Mouse (Mus musculus) heart, embryonic 10.5 days (tissue): ENCODE measurements at regions not wholly inside any gene's neighbourhood (a gene's known extent, or its start where the extent isn't known, plus 50 kb on each side); places are given as distances from the start of the nearest gene placed in this dataset.

Source experiments
- DNase-seq: peaks from one replicate; pipeline ENCODE4 v3.0.0-alpha.2; 2017; ENCODE audit warnings: low spot score
- H3K27ac ChIP-seq: fragments of 300-500 bp; sonication (generic); 2 replicates; pipeline ENCODE4 v1.5.1; 2016; ENCODE audit warnings: mild to moderate bottlenecking
- H3K27me3 ChIP-seq: fragments of 300-500 bp; sonication (generic); 2 replicates; pipeline ENCODE4 v1.6.1; 2016; ENCODE audit warnings: mild to moderate bottlenecking; ENCODE audit not compliant: poor library complexity, insufficient read depth, severe bottlenecking
- H3K36me3 ChIP-seq: fragments of 300-500 bp; sonication (generic); 2 replicates; pipeline ENCODE4 v1.6.1; 2016; ENCODE audit warnings: mild to moderate bottlenecking, moderate library complexity
- H3K4me1 ChIP-seq: fragments of 300-500 bp; sonication (generic); 2 replicates; pipeline ENCODE4 v1.6.1; 2016; ENCODE audit warnings: mild to moderate bottlenecking
- H3K4me3 ChIP-seq: fragments of 300-500 bp; sonication (generic); 2 replicates; pipeline ENCODE4 v1.5.1; 2016; ENCODE audit warnings: mild to moderate bottlenecking, moderate library complexity
- H3K9me3 ChIP-seq: fragments of 300-500 bp; sonication (generic); 2 replicates; pipeline ENCODE4 v1.6.1; 2016; ENCODE audit warnings: mild to moderate bottlenecking, moderate library complexity
- WGBS: fragments of 180-500 bp; shearing (Covaris S2); methylation state at CpG from one replicate; pipeline ENCODE4 v1.1.7; 2016; 5-methylcytosine and 5-hydroxymethylcytosine counted together

GRCm38 (mm10) chr7:95720083-95720482 lies 451.0 kb upstream of the Tenm4 start:
- DNase-seq = no peak
- no peaks in the 10 kb centered on the region for H3K9me3 ChIP-seq
- no peaks in the 10 kb centered on the region for H3K4me1 ChIP-seq
- no peak overlapping the region for H3K27ac ChIP-seq
- no peaks in the 10 kb centered on the region for H3K27me3 ChIP-seq
- H3K4me3 ChIP-seq = no peak overlapping the region
- H3K36me3 ChIP-seq = no peaks in the 10 kb centered on the region

- Histone ChIP-seq H3K4me3 (no peak overlapping the region), H3K27ac (no peak overlapping the region), H3K27me3 (no peaks in the 10 kb centered on the region), H3K36me3 (no peaks in the 10 kb centered on the region), H3K9me3 (no peaks in the 10 kb centered on the region), H3K4me1 (no peaks in the 10 kb centered on the region)
- WGBS = 69% methylated on average over 2 of the region's 2 CpGs
- no peak for DNase-seq
Observed at GRCm38 (mm10) chr7:95725716-95726487, 445.1 kb upstream of the Tenm4 start.

- Histone ChIP-seq H3K4me1 (no peaks in the 10 kb centered on the region), H3K9me3 (no peaks in the 10 kb centered on the region), H3K27ac (no peak overlapping the region), H3K27me3 (no peaks in the 10 kb centered on the region), H3K4me3 (no peak overlapping the region), H3K36me3 (no peaks in the 10 kb centered on the region)
- DNase-seq = no peak
- 88% methylated on average over 1 of the region's 1 CpGs for WGBS
Observed at GRCm38 (mm10) chr7:95733807-95734206, 437.2 kb upstream of the Tenm4 start.

GRCm38 (mm10) chr7:95734587-95734986 lies 436.5 kb upstream of the Tenm4 start:
- DNase-seq = no peak
- no peak overlapping the region for H3K27ac ChIP-seq
- no peaks in the 10 kb centered on the region for H3K27me3 ChIP-seq
- no peak overlapping the region for H3K4me3 ChIP-seq
- no peaks in the 10 kb centered on the region for H3K36me3 ChIP-seq
- WGBS = 71% methylated on average over 5 of the region's 5 CpGs
- H3K4me1 ChIP-seq = no peaks in the 10 kb centered on the region
- H3K9me3 ChIP-seq = no peaks in the 10 kb centered on the region

GRCm38 (mm10) chr7:95736716-95737115 lies 434.3 kb upstream of the Tenm4 start:
- no peaks in the 10 kb centered on the region for H3K9me3 ChIP-seq
- no peaks in the 10 kb centered on the region for H3K36me3 ChIP-seq
- DNase-seq = no peak
- H3K27ac ChIP-seq = no peak overlapping the region
- no peak overlapping the region for H3K4me3 ChIP-seq
- no peaks in the 10 kb centered on the region for H3K27me3 ChIP-seq
- H3K4me1 ChIP-seq = no peaks in the 10 kb centered on the region

- Histone ChIP-seq H3K27me3 (no peaks in the 10 kb centered on the region), H3K27ac (no peak overlapping the region), H3K4me3 (no peak overlapping the region), H3K4me1 (no peaks in the 10 kb centered on the region), H3K9me3 (no peaks in the 10 kb centered on the region), H3K36me3 (no peaks in the 10 kb centered on the region)
- no peak for DNase-seq
- 64% methylated on average over 2 of the region's 2 CpGs for WGBS
Observed at GRCm38 (mm10) chr7:95738725-95739245, 432.3 kb upstream of the Tenm4 start.

GRCm38 (mm10) chr7:95739779-95740178 lies 431.3 kb upstream of the Tenm4 start:
- no peak for DNase-seq
- Histone ChIP-seq H3K9me3 (no peaks in the 10 kb centered on the region), H3K36me3 (no peaks in the 10 kb centered on the region), H3K27me3 (no peaks in the 10 kb centered on the region), H3K4me1 (no peaks in the 10 kb centered on the region), H3K27ac (no peak overlapping the region), H3K4me3 (no peak overlapping the region)
- 77% methylated on average over 5 of the region's 5 CpGs for WGBS

- no peak overlapping the region for H3K27ac ChIP-seq
- DNase-seq = no peak
- no peak overlapping the region for H3K4me3 ChIP-seq
- no peaks in the 10 kb centered on the region for H3K27me3 ChIP-seq
- no peaks in the 10 kb centered on the region for H3K36me3 ChIP-seq
- no peaks in the 10 kb centered on the region for H3K4me1 ChIP-seq
- H3K9me3 ChIP-seq = no peaks in the 10 kb centered on the region
- WGBS = 74% methylated on average over 2 of the region's 2 CpGs
Observed at GRCm38 (mm10) chr7:95758375-95758774, 412.7 kb upstream of the Tenm4 start.

GRCm38 (mm10) chr7:95760945-95761661 lies 409.9 kb upstream of the Tenm4 start:
- Histone ChIP-seq H3K27ac (no peak overlapping the region), H3K36me3 (no peaks in the 10 kb centered on the region), H3K27me3 (no peaks in the 10 kb centered on the region), H3K4me3 (no peak overlapping the region), H3K4me1 (no peaks in the 10 kb centered on the region), H3K9me3 (no peaks in the 10 kb centered on the region)
- DNase-seq = no peak
- 83% methylated on average over 12 of the region's 12 CpGs for WGBS

- Histone ChIP-seq H3K27me3 (no peaks in the 10 kb centered on the region), H3K27ac (no peak overlapping the region), H3K4me1 (no peaks in the 10 kb centered on the region), H3K9me3 (no peaks in the 10 kb centered on the region), H3K4me3 (no peak overlapping the region), H3K36me3 (no peaks in the 10 kb centered on the region)
- no peak for DNase-seq
- WGBS = 81% methylated on average over 6 of the region's 6 CpGs
Observed at GRCm38 (mm10) chr7:95766356-95767150, 404.5 kb upstream of the Tenm4 start.

GRCm38 (mm10) chr7:95784523-95784922 lies 386.5 kb upstream of the Tenm4 start:
- H3K9me3 ChIP-seq = no peaks in the 10 kb centered on the region

GRCm38 (mm10) chr7:95787543-95787942 lies 383.5 kb upstream of the Tenm4 start:
- no peaks in the 10 kb centered on the region for H3K36me3 ChIP-seq
- DNase-seq = no peak
- H3K9me3 ChIP-seq = no peaks in the 10 kb centered on the region
- H3K4me1 ChIP-seq = no peaks in the 10 kb centered on the region
- WGBS = 83% methylated on average over 1 of the region's 1 CpGs
- H3K27me3 ChIP-seq = no peaks in the 10 kb centered on the region
- H3K27ac ChIP-seq = no peak overlapping the region
- H3K4me3 ChIP-seq = no peak overlapping the region

More at GRCm38 (mm10) chr7:95784523-95784922, 386.5 kb upstream of the Tenm4 start:
- no peaks in the 10 kb centered on the region for H3K27me3 ChIP-seq
- no peak overlapping the region for H3K4me3 ChIP-seq
- no peaks in the 10 kb centered on the region for H3K4me1 ChIP-seq
- no peaks in the 10 kb centered on the region for H3K36me3 ChIP-seq
- DNase-seq = no peak
- H3K27ac ChIP-seq = no peak overlapping the region

- H3K27me3 ChIP-seq = no peaks in the 10 kb centered on the region
- no peaks in the 10 kb centered on the region for H3K4me1 ChIP-seq
- 48% methylated on average over 3 of the region's 3 CpGs for WGBS
- no peaks in the 10 kb centered on the region for H3K9me3 ChIP-seq
- no peak overlapping the region for H3K4me3 ChIP-seq
- DNase-seq = no peak
- H3K27ac ChIP-seq = no peak overlapping the region
- H3K36me3 ChIP-seq = no peaks in the 10 kb centered on the region
Observed at GRCm38 (mm10) chr7:95787951-95788350, 383.1 kb upstream of the Tenm4 start.
